Mouse (Mus musculus): ENCODE results near the gene Rsad2.

DNA sequence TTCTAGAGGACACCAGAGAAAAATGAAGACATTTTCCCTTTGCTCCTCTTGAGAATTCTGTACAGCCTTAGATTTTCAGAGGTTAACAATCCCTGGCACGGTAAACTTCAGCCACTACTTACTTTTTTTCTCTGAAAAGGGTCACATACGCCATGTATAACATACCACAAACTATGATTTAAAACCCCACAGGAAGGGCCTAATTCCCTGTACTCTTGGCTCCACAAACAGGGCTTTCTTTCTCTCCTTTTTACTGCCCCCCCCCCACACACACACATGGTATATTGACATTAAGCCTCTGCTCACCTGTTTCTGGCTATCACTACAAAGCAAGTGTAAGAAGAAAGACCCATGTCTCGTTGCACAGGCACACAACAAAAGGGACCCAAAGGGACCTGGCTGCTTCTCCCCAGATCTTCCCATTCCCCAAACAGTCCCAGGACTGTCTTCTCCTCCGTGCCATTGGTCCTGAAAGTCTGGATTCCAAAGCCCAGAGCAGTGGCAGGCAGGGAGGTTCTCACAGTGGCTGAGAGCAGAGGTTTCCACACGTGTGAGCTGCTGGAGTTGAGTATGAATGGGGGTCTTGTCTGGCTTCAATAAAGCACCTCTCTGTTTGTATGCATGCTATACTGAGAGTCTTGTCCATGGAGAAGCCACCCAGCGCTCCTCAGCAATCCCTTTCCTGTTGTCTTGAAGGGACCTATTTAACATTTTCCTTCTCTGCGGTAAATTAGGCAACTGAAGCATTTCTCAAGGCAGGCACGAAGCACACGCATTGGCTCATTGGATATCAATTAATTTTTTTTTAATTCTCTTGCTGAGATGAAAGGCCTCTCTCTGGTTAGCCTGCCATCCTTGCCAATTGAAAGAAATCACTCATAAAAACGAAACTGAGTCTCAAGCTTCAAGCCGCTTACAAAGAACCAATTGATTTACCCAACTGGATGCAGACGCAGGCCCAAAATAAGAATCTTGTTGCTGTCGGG, 61.5 kb downstream of the Rsad2 start:
- TF ChIP-seq CTCF (conservative IDR thresholded peaks at IDR 0.05 in 1 of 2, IDR thresholded peaks at IDR 0.05 in 1 of 2; ENCODE audit: low read depth in 2 of 2, low read length in 2 of 2) (no peak), POLR2A (IDR thresholded peaks at IDR 0.05; ENCODE audit: low read depth, low read length) (no peak), CHD2 (IDR thresholded peaks at IDR 0.05; ENCODE audit: low read length) (no peak), GABPA (IDR thresholded peaks at IDR 0.05; ENCODE audit: insufficient replicate concordance, low read depth, low read length) (no peak), MYC (IDR thresholded peaks at IDR 0.05; ENCODE audit: low read depth, low read length) (no peak), E2F4 (IDR thresholded peaks at IDR 0.05; ENCODE audit: insufficient replicate concordance, low read depth, low read length) (no peak), NELFE (IDR thresholded peaks at IDR 0.05; ENCODE audit: low read depth, low read length) (no peak), EP300 (IDR thresholded peaks at IDR 0.05; ENCODE audit: low read length) (no peak), USF2 (conservative IDR thresholded peaks at IDR 0.05; ENCODE audit: low read depth, low read length) (no peak), SMC3 (IDR thresholded peaks at IDR 0.05; ENCODE audit: low read depth, low read length) (no peak), NRF1 (IDR thresholded peaks at IDR 0.05; ENCODE audit: low read depth, low read length) (no peak), ZC3H11A (IDR thresholded peaks at IDR 0.05; ENCODE audit: low read depth, low read length) (no peak), TCF12 (IDR thresholded peaks at IDR 0.05; ENCODE audit: low read depth, low read length) (no peak), MAFK (IDR thresholded peaks at IDR 0.05; ENCODE audit: insufficient replicate concordance, low read length) (no peak)
